Mouse (Mus musculus) yolk sac, embryonic 10.5 days (tissue): ENCODE results near the gene Dnmt3b.
"Not testable (repeated sequence)": the region's sequence is repeated elsewhere in the genome, so short reads cannot be mapped to it uniquely, and the experiment has no call there.

ENCODE experiments used
- DNase-seq: peaks from one replicate; pipeline ENCODE4 v3.0.0-alpha.2; 2017; ENCODE audit warnings: low spot score

Gene Dnmt3b

GRCm38 (mm10) chr2:153633259-153633658 is 16.0 kb upstream of the Dnmt3b start:
- DNase-seq: no peak

- no peak for DNase-seq
Observed at GRCm38 (mm10) chr2:153638977-153639680, 10.1 kb upstream of the Dnmt3b start.

- no peak for DNase-seq
Observed at GRCm38 (mm10) chr2:153642496-153642895, 6.8 kb upstream of the Dnmt3b start.

GRCm38 (mm10) chr2:153642999-153643398 is 6.3 kb upstream of the Dnmt3b start:
- no peak for DNase-seq

GRCm38 (mm10) chr2:153648773-153649297 is 415 bp upstream of the Dnmt3b start:
- DNase-seq: no peak

GRCm38 (mm10) chr2:153650014-153650687 is 901 bp downstream of the Dnmt3b start:
- peak; percentile 67 for DNase-seq

- DNase-seq: no peak
Observed at GRCm38 (mm10) chr2:153651681-153652080, 2.4 kb downstream of the Dnmt3b start.

- DNase-seq: not testable (repeated sequence)
Observed at GRCm38 (mm10) chr2:153657659-153658058, 8.4 kb downstream of the Dnmt3b start.

GRCm38 (mm10) chr2:153660616-153661015 is 11.4 kb downstream of the Dnmt3b start:
- DNase-seq: peak; percentile 31

- DNase-seq: no peak
Observed at GRCm38 (mm10) chr2:153665401-153665800, 16.2 kb downstream of the Dnmt3b start.

GRCm38 (mm10) chr2:153668754-153669376 is 19.6 kb downstream of the Dnmt3b start:
- no peak for DNase-seq

- DNase-seq: no peak
Observed at GRCm38 (mm10) chr2:153670111-153670510, 20.9 kb downstream of the Dnmt3b start.

- DNase-seq: no peak
Observed at GRCm38 (mm10) chr2:153672619-153673018, 23.4 kb downstream of the Dnmt3b start.

GRCm38 (mm10) chr2:153675364-153675763 is 26.1 kb downstream of the Dnmt3b start:
- not testable (repeated sequence) for DNase-seq

GRCm38 (mm10) chr2:153676944-153677343 is 27.7 kb downstream of the Dnmt3b start:
- no peak for DNase-seq

- no peak for DNase-seq
Observed at GRCm38 (mm10) chr2:153677550-153677949, 28.3 kb downstream of the Dnmt3b start.

GRCm38 (mm10) chr2:153679959-153680358 is 30.7 kb downstream of the Dnmt3b start:
- DNase-seq: no peak

GRCm38 (mm10) chr2:153693413-153693812 is 44.2 kb downstream of the Dnmt3b start:
- not testable (repeated sequence) for DNase-seq

- DNase-seq: peak; percentile 22
Observed at GRCm38 (mm10) chr2:153694462-153695085, 45.3 kb downstream of the Dnmt3b start.

GRCm38 (mm10) chr2:153696352-153696751 is 47.1 kb downstream of the Dnmt3b start, which contains the start of gene Dnmt3c:
Gene Dnmt3c, plus strand, starts transcription at chr2:153696652.
- no peak for DNase-seq

GRCm38 (mm10) chr2:153703389-153703788 is 54.1 kb downstream of the Dnmt3b start:
- no peak for DNase-seq

GRCm38 (mm10) chr2:153710701-153711330 is 61.6 kb downstream of the Dnmt3b start:
- no peak for DNase-seq
